Mouse (Mus musculus) cerebellum, postnatal 10 days (tissue): Measurements from ENCODE around the gene Tanc2.

ENCODE experiments used
- DNase-seq, 2 experiments: peaks; one replicate each; pipeline ENCODE4 v3.0.0; 2021; ENCODE audit warnings: mixed read lengths in 2 of 2

The Tanc2 gene

GRCm38 (mm10) chr11:105837962-105838361 is 248.2 kb downstream of the Tanc2 start:
- DNase-seq, result no peak

GRCm38 (mm10) chr11:105845901-105846300 is 256.1 kb downstream of the Tanc2 start:
- DNase-seq, result no peak

GRCm38 (mm10) chr11:105855504-105855903 is 265.7 kb downstream of the Tanc2 start:
- DNase-seq, result no peak

GRCm38 (mm10) chr11:105858063-105858462 is 268.3 kb downstream of the Tanc2 start:
- peak; percentile 9 to 14 for DNase-seq

GRCm38 (mm10) chr11:105885558-105885957 is 295.8 kb downstream of the Tanc2 start:
- no peak for DNase-seq

GRCm38 (mm10) chr11:105887281-105887680 is 297.5 kb downstream of the Tanc2 start:
- DNase-seq, result no peak

- DNase-seq, result no peak
These were observed 309.4 kb downstream of the Tanc2 start for GRCm38 (mm10) chr11:105899151-105899550.

- no peak for DNase-seq
These were observed 311.7 kb downstream of the Tanc2 start for GRCm38 (mm10) chr11:105901501-105901900.

- no peak for DNase-seq
These were observed 313.2 kb downstream of the Tanc2 start for GRCm38 (mm10) chr11:105902956-105903355.

GRCm38 (mm10) chr11:105905529-105906213 is 315.9 kb downstream of the Tanc2 start:
- no peak for DNase-seq

- no peak for DNase-seq
These were observed 317.6 kb downstream of the Tanc2 start for GRCm38 (mm10) chr11:105907381-105907780.

GRCm38 (mm10) chr11:105908926-105909325 is 319.1 kb downstream of the Tanc2 start:
- DNase-seq, result peak; percentile 42 to 57

GRCm38 (mm10) chr11:105909617-105910016 is 319.8 kb downstream of the Tanc2 start:
- DNase-seq, result no peak

GRCm38 (mm10) chr11:105911149-105911548 is 321.4 kb downstream of the Tanc2 start:
- DNase-seq, result no peak

GRCm38 (mm10) chr11:105911592-105912375 is 322.0 kb downstream of the Tanc2 start:
- peak; percentile 91 to 92 for DNase-seq

GRCm38 (mm10) chr11:105913580-105913979 is 323.8 kb downstream of the Tanc2 start:
- no peak for DNase-seq

GRCm38 (mm10) chr11:105920098-105920785 is 330.5 kb downstream of the Tanc2 start:
- peak; percentile 64 to 66 for DNase-seq

- no peak for DNase-seq
These were observed 331.1 kb downstream of the Tanc2 start for GRCm38 (mm10) chr11:105920836-105921235.

- DNase-seq, result no peak
These were observed 331.5 kb downstream of the Tanc2 start for GRCm38 (mm10) chr11:105921275-105921674.

GRCm38 (mm10) chr11:105922769-105923663 is 333.2 kb downstream of the Tanc2 start:
- DNase-seq, result no peak

- peak; percentile 90 to 91 for DNase-seq
These were observed 337.6 kb downstream of the Tanc2 start for GRCm38 (mm10) chr11:105927065-105928030.
